Mouse (Mus musculus): ENCODE measurements at regions not wholly inside any gene's neighbourhood (a gene's known extent, or its start where the extent isn't known, plus 50 kb on each side); places are given as distances from the start of the nearest gene placed in this dataset.
"Not testable (repeated sequence)": the region's sequence is repeated elsewhere in the genome, so short reads cannot be mapped to it uniquely, and the experiment has no call there.

DNA sequence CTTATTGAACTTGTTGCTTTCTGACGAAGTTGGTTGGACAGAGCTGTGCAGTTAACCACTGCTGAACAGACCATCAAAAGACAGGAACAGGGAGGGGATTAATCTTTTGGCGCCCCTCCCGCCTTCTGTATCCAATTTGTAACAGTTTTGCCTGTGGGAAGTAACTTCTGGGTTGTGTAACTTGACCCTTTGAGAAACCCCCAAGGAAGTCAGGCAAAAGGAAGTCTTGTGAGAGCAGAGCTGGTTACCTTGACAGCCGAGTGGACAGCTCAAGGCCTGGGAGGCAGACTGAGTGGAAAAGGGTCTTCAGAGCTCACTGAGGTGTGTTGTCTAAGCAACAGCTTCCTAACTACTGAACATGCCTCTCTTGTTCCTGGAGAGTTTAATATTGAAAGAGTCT lies 75.8 kb upstream of the Hao2 start:
- peak; percentile 11 for DNase-seq (ENCODE audit: low read depth)

- peak; percentile 72 for DNase-seq (ENCODE audit: low read depth)
These were observed 82.7 kb upstream of the Hao2 start for GRCm38 (mm10) chr3:98975777-98976176.

DNA sequence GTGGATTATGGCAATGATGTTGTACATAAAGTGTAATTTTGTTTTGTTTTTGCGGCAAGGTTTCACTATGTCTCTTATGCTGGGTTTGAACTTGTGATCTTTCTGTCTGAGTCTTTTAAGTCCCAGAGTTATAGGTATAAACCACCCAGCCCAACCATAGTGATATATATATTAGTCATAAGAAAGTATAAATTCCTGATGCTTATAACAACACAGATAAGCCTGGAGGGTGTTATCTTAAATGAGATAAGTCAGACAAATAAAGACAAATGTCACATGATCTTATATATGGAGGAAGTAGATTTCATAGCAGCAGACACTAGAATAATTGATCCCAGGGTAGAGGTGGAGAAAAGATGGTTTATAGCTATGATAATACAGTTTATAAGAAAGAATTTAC lies 89.7 kb upstream of the Hao2 start:
- DNase-seq (ENCODE audit: low read depth) = no peak

DNA sequence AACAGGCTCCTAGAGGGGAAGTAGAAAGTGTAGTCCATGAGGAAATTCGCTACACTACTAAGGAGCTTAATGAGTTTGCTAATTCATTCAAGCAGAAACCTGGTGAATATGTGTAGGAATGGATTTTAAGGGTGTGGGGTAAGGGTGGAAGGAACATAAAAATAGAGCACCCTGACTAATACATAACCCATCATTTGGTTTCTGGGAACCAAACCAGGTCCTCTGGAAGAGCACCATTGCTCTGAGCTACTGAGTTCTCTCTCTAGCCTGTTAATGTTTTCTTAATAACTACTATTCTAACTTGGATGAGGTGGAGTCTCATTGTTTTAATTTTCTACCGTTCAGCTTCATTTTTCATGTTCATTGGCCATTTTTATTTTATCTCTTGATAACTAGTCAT lies 94.2 kb upstream of the Hao2 start:
- not testable (repeated sequence) for DNase-seq (ENCODE audit: low read depth)

DNA sequence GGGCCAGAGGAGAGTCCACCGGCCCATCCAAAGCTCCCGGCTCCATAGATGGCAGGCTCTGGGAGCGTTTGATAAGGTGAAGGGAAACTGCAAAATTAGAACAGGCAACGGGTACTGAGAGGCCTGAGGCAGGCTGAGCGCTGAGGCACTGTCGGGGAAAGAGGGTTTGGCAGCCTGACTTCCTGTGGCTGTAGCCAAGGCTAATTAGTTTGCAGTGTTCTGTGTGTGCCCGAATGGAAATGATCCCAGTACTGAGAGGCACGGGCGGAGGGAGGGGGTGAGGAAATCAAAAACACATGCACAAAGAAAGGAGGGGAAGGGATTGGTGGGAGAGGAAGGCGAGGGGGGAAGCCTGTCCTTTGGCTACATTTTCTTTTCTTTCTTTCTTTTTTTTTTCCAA lies 97.8 kb upstream of the Hao2 start:
- peak; percentile 77 for DNase-seq (ENCODE audit: low read depth)

DNA sequence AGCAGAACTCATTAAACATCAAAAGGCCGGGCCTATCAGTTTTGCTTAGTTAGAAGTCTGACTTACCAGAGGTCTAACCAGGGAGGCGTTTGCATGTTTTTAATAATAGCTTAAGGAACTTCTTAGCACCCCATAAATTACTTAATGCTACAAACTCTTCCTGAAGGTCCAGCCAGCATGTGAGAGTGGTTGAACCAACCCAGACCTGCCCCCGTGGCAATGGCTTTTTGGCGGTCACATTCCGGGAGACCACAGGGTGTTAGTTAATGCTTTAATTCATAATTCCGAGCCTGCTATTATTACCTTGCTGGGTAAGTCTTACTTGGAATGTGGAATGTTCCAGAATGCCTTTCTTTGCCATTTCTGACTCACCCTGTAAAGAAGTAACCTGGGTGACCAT lies 98.2 kb upstream of the Hao2 start:
- DNase-seq (ENCODE audit: low read depth) = peak; percentile 5

DNA sequence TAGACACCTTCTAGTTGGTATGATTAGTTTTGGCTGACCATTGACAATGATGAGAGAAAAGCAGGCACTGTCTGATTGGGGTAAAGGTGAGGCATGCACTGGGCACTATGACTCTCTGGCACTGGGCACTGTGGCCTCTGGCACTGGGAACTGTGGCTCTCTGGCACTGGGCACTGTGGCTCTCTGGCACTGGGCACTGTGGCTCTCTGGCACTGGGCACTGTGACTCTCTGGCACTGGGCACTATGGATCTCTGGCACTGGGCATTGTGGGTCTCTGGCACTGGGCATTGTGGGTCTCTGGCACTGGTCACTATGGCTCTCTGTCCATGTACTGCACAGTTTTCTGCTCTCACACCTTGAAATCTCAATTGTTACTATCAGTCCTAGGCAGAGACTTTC lies 101.0 kb upstream of the Hao2 start:
- DNase-seq (ENCODE audit: low read depth) = no peak

DNA sequence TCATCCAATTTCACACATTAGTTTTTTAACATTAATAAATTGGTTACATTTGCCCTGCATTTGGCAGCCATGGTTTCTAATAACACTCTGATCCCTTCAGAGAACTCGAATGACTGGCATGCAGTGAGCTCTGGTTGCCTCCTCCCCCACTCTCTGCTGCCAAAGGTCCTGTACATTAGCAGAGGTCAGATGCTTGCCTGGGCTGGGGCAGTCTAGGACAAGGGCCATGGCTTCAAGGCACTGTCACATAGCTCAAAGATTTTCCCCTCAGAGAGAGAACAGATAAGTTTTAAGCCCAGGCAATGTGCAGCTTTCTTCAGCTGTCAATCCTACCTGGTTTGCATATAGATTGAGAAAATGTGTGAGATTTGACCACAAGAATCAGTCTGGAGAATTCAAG lies 110.2 kb upstream of the Wars2 start:
- no peak for DNase-seq (ENCODE audit: low read depth)

DNA sequence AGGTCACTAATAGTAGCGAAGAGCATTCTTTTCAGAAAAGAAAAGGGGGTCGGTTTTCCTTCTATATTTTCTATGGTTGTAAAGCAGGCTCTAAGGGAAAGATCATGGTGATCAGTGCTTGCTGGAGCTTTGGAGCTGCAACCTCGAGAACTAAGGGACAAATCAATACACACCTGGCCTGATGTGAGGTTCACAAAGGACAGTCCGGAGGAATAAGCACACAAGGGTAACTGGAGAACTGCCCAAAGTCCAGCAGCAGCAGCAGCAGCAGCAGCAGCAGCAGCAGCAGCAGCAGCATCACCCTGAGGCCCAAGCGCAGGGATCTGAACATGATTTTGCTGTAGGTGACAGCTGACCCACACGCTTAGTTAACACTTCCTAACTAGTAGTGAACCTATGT lies 94.7 kb upstream of the Wars2 start:
- no peak for DNase-seq (ENCODE audit: low read depth)

GRCm38 (mm10) chr3:99047156-99047555 lies 93.7 kb upstream of the Wars2 start:
- DNase-seq (ENCODE audit: low read depth) = peak; percentile 15

DNA sequence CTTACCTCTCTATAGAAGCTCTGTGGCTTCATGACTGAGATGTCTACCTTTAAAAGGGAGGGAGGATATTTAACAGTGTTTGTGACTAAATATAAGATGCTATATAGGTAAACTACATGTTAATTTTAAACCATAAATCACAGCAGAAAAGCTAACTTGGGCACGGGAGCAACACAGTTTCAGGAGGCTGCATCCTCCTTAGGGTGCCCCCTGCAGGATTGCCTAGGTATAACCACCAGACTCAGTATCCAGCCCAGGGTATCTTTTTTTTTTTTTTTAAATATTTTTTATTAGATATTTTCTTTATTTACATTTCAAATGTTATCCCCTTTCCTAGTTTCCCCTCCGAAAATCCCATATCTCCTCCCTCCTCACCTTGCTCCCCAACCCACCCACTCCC lies 91.6 kb upstream of the Wars2 start:
- peak; percentile 24 for DNase-seq (ENCODE audit: low read depth)

GRCm38 (mm10) chr3:99052176-99052575 lies 88.7 kb upstream of the Wars2 start:
- DNase-seq (ENCODE audit: low read depth) = no peak

GRCm38 (mm10) chr3:99067168-99067567 lies 73.7 kb upstream of the Wars2 start:
- no peak for DNase-seq (ENCODE audit: low read depth)
